Mouse (Mus musculus) layer of hippocampus, postnatal 36 days (tissue): ENCODE results near the gene Brat1. TPM values are rescaled to one million over a fixed set of nuclear protein-coding genes. Genes with fewer than 3 reads are reported as not detected.

Experiments
- DNase-seq, 2 experiments: peaks; one replicate each; pipeline ENCODE4 v3.0.0; 2022
- total RNA-seq, 2 experiments: library from RNA; stranded (reverse); gene quantifications; 2 replicates each; pipeline ENCODE4 v1.2.3; 2021

Gene Brat1
- total RNA-seq, 2 experiments from 2014 or later, result 19.5 to 21.0 TPM

DNA sequence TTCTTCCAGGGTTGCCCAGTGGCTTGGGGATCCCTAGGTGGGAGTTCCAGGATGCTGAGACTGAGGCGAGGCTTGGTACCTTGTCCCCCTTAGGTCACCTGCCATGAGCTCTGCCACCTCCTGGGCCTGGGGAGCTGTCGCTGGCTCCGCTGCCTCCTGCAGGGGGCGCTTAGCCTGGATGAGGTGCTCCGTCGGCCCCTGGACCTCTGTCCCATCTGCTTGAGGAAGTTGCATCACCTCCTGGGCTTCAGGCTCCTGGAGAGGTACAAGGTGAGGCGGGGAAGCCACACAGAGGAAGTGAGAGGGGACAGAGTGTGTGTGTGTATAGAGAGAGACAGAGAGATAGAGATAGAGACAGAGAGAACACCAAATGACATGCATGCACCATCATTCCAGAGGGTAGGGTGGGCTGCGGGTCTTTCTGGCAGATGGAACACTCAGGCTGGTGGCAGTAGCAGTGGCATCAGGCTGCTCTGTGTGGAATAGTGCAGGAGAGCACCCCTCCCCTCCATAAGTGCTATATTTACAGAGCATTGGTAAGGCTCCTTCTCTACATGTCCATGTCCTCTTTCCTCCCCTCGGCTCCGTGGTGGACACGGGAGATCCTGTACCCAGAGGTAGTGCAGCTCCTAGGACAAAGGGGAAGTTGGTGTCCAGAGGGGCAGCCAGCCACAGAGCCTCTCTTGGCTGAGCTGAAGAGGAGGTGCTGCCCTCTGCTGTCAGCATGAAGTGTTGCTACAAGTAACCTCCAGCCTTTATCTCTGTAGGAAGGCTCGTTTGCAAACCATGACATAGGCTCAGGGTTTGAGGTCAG, 44.5 kb downstream of the Brat1 start:
- peak; percentile 69 to 70 for DNase-seq

DNA sequence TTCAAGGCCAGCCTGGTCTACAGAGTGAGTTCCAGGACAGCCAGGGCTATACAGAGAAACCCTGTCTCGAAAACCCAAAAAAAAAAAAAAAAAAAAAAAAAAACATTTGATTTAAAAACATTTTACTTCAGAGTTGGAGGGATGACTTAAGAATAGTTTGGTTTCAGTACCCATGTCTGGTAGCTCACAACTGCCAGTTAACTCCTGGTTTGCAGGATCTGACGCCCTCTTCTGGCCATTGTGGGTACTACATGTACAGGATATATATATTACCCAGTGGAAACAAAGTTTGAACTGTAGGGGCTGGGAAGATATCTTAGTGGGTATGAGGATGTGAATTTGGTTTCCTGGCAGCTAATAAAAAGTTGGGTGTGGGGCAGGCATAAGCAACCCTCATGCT, 46.1 kb downstream of the Brat1 start:
- no peak for DNase-seq

DNA sequence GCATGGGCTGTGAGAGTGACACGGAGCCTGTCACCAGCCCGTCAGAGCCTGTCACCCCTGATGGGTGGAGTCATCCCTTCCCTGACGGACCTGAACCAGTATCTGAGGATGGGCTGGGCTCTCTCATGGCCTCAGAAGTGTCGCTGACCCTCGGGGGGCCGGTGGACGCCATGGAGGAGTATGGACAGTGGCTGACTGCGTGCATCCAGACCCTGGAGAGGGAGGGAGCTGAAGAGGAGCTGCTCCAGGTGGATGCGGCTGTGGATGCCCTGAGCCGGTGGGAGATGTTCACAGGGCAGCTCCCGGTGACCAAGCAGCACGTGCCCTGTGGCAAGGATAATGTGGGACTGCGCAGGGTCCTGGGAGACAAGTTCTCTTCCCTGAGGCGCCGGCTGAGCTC, 47.2 kb downstream of the Brat1 start:
- DNase-seq, result no peak

DNA sequence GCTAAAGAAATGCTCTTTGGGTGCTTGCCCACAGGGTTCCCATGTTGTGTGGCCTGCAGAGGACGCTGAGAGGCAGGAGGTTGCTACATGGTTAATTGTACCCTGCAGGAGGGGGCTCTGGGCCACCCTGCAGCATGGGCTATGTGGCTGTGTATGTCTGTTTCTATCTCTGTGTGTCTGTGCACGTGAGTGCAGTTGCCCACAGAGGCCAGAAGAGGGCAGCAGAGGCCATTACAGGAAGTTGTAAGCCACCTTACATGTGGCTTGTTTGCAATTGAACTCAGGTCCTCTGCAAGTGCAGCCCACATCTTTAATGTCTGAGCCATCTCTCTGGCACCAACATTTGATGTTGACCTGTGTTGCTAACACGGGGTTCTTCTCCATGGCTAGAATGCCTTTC, 47.8 kb downstream of the Brat1 start:
- DNase-seq, result no peak

DNA sequence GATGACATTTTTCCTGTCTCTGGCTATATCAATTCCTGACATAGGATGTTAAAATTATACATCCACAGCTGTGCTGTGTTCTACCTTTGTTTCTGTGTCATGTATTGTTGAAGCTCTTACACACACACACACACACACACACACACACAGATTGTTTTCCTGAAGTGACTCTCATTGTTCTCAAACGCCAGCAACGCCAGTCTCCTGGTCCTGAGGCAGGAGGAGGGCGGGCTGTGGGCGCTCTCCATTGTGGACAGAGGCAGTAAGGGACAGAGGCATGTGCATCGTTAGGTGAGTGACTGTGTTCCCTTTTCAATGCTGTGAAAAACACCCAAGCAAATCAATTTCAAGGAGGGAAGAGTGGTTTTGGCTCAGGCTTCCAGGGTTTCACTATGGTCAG, 48.4 kb downstream of the Brat1 start:
- no peak for DNase-seq

DNA sequence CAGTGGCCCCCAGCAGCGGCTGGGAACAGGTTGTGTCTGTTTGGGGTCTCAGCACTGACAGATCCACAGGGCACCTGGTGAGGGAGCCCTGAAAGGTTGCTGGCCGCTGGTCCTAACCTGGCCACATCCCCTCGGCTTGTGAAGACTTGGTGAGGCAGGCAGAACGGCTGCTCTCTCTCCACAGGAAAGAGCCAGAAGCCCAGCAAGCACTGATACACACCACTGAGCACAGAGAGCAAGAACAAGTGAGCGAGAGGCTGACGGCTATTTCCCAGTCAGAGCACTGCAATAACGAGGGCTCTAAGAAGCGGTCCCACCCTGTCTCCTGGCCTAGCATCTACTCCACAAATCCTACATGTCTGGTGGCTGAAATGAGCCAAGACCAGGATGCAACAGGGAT, 54.1 kb downstream of the Brat1 start:
- DNase-seq, result no peak

DNA sequence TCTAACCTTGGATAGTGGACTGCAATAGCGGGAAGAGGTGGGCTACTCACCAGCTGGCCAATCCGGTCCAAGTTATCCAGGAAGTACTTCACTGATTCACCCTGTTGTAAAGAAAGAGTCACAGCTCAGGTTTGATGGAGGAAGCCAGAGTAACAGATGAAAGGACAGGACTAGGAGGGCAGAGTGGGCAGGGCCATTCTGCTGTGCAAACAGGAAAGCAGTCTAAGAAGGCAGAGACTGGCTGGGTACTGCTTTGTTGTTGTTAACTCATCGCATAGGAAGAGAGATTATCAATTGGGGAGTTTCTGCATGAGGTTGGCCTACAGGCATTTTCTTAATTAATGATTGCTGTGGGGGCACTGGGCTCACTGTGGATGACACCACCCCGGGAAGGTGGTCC, 57.7 kb downstream of the Brat1 start:
- no peak for DNase-seq

DNA sequence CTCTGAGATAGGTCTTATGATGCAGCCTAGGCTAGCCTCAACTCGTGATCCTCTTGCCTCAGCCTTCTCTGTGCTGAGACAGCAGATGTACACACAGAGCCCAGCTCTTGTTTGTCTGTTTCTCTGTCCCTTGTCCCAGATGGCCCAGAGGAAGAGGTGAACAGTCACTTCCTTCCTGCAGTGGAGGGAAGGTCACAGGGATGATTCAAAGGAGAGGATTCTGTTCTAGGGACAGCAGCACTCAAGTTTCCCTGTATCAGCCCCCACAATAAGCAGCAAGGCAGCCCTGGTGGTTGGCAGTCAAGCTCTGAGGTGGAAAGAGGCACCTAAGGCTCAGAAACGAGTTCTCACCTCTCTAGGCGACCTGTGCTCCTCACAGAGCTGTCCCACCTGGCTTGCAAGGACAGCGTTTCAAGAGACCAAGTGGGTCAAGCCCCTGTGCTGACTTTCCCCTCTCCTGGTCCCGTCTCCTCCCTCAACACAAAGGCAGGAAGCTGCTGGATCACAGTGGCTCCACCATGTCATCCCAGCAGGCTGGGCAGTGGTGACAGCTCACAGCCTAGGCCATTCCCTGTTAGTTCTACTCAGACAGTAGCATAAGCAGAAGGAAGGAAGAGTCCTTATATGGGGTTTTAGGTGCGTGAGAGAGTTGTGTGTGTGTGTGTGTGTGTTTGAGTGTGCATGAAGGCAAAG, 60.3 kb downstream of the Brat1 start:
- DNase-seq, result no peak

DNA sequence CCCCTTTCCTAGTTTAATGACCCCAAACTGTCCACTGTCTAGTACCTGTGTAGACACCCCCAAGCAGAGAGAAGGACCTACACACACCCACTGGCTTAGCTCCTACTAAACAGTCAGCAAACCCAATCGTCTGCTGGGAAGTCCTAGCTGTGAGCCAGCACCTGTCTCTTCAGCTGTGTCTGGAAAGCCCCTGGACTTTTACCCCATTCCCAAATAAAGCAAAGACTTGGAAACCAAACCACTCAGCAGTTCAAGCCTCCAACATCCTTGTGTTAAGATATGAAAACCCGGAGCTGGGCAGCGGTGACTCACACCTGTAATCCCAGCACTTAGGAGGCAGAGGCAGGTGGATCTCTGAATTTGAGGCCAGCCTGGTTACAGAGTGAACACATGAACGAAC, 61.8 kb downstream of the Brat1 start:
- no peak for DNase-seq

DNA sequence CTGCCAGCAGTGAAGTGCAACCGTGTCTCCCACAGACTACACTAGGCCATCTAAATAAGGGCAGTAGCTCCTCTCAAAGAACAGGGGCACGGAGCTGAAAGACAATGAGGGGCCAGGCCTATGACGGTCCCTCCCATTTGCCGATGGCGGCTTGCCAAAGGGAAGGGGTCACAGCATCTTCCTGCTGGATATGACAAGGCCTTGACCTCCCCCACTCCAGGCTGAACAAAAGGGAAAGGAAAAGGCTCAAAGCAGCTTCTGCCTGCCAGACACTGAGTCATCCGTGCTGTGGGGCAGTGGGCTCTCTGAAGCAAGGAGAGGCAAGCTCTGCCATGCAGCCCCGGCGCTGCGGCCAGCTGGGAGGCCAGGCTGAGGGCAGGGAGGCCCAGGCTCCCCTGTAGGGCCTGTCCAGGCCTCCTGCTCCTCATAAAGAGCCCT, 62.9 kb downstream of the Brat1 start:
- DNase-seq, result peak; percentile 67 to 72

DNA sequence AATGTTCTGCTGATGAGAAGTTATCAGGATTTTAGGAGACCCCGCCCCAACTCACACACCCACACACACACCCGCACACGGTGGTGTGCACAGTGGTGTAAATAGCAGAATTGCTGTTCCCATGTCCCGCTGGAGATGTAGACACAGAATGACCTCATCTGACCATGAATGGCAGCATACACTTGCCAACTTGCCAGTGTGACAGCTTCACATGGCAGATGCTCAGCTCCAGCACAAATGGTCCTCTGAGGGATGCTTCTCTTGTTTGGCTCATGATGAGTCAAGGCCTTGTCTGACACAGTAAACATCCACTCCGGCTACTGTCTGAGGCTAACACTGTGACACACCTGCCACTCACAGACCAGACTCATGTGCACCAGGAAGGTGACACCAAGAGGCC, 63.5 kb downstream of the Brat1 start:
- peak; percentile 73 to 77 for DNase-seq

Other genes with a start within 250 kb of the Brat1 start
- 10 to 100 TPM; 18.9 to 19.2 TPM for gene Chst12, start 199.5 kb upstream of the Brat1 start, total RNA-seq
- gene Grifin, start 139.9 kb upstream of the Brat1 start, total RNA-seq, result under 1 TPM in 1 of 2 experiments, not detected in 1; 0.62 TPM
- gene Lfng, start 97.7 kb upstream of the Brat1 start, total RNA-seq, result 10 to 100 TPM; 20.3 to 30.8 TPM
- gene Ttyh3, start 56.0 kb upstream of the Brat1 start, total RNA-seq, result 100 to 1,000 TPM; 191 to 221 TPM
- gene Iqce, start 2.6 kb upstream of the Brat1 start, total RNA-seq, result 10 to 100 TPM; 48.7 to 66.2 TPM
- 10 to 100 TPM; 12.1 to 13.0 TPM for gene Amz1, start 19.1 kb downstream of the Brat1 start, total RNA-seq
- gene Gna12, start 125.4 kb downstream of the Brat1 start, total RNA-seq, result 10 to 100 TPM; 94.9 to 97.7 TPM